Mouse (Mus musculus): Measurements from ENCODE around the gene Cfdp1. TPM values are rescaled to one million over a fixed set of nuclear protein-coding genes. Genes with fewer than 3 reads are reported as not detected.

Cfdp1 gene
- total RNA-seq, 1 experiment = 190 TPM

DNA sequence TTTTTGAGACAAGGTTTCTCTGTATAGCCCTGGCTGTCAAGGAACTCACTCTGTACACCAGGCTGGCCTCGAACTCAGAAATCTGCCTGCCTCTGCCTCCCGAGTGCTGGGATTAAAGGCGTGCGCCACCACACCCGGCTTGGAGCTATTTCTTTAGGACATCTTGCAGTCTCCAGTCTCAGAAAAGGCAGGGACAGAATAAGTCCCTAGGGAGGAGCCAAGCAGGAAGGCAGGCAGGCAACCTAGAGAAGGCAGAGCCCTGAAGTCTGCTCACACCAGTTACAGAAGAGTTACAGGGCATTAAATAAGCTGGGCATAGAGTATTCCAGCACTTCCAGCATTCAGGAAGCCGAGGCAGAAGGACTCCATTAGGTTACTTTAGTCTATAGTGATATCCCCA is 128.8 kb downstream of the Cfdp1 start:
- Histone ChIP-seq H3K4me3 (ENCODE audit: insufficient read depth in 1 of 2, low read depth in 1 of 2, low read length in 2 of 2, poor library complexity in 1 of 2, severe bottlenecking in 1 of 2) (no peak overlapping the region), H3K9ac (ENCODE audit: insufficient read depth, low read depth, low read length, poor library complexity, severe bottlenecking) (no peak overlapping the region), H3K27ac (ENCODE audit: insufficient read depth, low read depth, low read length, poor library complexity, severe bottlenecking) (no peak overlapping the region), H3K4me1 (ENCODE audit: control insufficient read depth in 2 of 2, insufficient read depth in 2 of 2, low read length in 2 of 2, poor library complexity in 1 of 2) (peaks cover 4 to 19% of the 10 kb centered on the region in 2 experiments), H3K36me3 (ENCODE audit: control insufficient read depth, insufficient read depth, low read length, poor library complexity, severe bottlenecking) (peaks cover 16% of the 10 kb centered on the region; the same call in 1 of the 2 replicates), H3K9me3 (ENCODE audit: control insufficient read depth, insufficient read depth, low read depth, low read length) (no peaks in the 10 kb centered on the region)
- in situ Hi-C loops (cut with MboI; ENCODE audit: low sequenced_read_pairs in 2 of 2, unreplicated experiment in 2 of 2) = no loop called here
- DNase-seq (ENCODE audit: low read depth, low spot score) = no peak
- TF ChIP-seq HCFC1 (IDR thresholded peaks at IDR 0.05; ENCODE audit: borderline replicate concordance, insufficient read depth, low read length) = no peak
- TF ChIP-seq ZNF384 (IDR thresholded peaks at IDR 0.05; ENCODE audit: low read depth, low read length) = no peak
- no peak for TF ChIP-seq ZC3H11A (IDR thresholded peaks at IDR 0.05; ENCODE audit: borderline replicate concordance, low read depth, low read length)
- no peak for TF ChIP-seq MAFK (IDR thresholded peaks at IDR 0.05; ENCODE audit: insufficient read depth, low read depth, low read length)

DNA sequence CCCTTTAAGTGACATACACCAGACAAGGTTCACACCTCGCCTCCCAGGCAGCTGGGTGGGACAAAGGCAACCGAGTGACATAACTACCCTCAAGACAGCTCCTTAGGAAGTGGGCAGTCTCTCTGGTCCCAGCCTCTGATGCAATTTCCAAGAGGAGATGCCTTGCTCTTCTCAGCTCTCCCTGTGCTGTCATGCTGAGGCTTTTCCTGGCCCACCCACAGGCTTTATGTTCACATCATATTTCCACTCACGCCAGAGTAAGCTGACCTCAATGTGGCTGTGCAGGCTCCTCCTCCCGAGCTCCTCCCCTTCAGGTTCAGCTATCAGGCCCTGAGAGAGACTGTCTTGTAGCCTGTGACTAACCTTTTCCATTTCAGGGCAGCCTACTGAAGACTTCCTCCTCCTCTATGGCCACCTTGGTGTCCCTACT is 134.0 kb downstream of the Cfdp1 start:
- in situ Hi-C loops (cut with MboI; ENCODE audit: low sequenced_read_pairs in 2 of 2, unreplicated experiment in 2 of 2) = no loop called here
- H3K9me3 ChIP-seq (ENCODE audit: control insufficient read depth, insufficient read depth, low read depth, low read length) = no peaks in the 10 kb centered on the region
- H3K36me3 ChIP-seq (ENCODE audit: control insufficient read depth, insufficient read depth, low read length, poor library complexity, severe bottlenecking) = peaks cover 36% of the 10 kb centered on the region
- TF ChIP-seq MAFK (IDR thresholded peaks at IDR 0.05; ENCODE audit: insufficient read depth, low read depth, low read length) = no peak
- TF ChIP-seq ZC3H11A (IDR thresholded peaks at IDR 0.05; ENCODE audit: borderline replicate concordance, low read depth, low read length) = no peak
- no peak for TF ChIP-seq HCFC1 (IDR thresholded peaks at IDR 0.05; ENCODE audit: borderline replicate concordance, insufficient read depth, low read length)
- no peak for TF ChIP-seq ZNF384 (IDR thresholded peaks at IDR 0.05; ENCODE audit: low read depth, low read length)
- TF ChIP-seq CHD2 (IDR thresholded peaks at IDR 0.05; ENCODE audit: low read depth, low read length) = no peak
- H3K27ac ChIP-seq (ENCODE audit: insufficient read depth, low read depth, low read length, poor library complexity, severe bottlenecking) = no peak overlapping the region
- no peak overlapping the region for H3K4me3 ChIP-seq (ENCODE audit: insufficient read depth in 1 of 2, low read depth in 1 of 2, low read length in 2 of 2, poor library complexity in 1 of 2, severe bottlenecking in 1 of 2)
- H3K9ac ChIP-seq (ENCODE audit: insufficient read depth, low read depth, low read length, poor library complexity, severe bottlenecking) = no peak overlapping the region
- H3K4me1 ChIP-seq (ENCODE audit: control insufficient read depth in 2 of 2, insufficient read depth in 2 of 2, low read length in 2 of 2, poor library complexity in 1 of 2) = peaks cover 9 to 12% of the 10 kb centered on the region in 2 experiments; a peak in 2 of 4 replicates
- no peak for DNase-seq (ENCODE audit: low read depth, low spot score)

DNA sequence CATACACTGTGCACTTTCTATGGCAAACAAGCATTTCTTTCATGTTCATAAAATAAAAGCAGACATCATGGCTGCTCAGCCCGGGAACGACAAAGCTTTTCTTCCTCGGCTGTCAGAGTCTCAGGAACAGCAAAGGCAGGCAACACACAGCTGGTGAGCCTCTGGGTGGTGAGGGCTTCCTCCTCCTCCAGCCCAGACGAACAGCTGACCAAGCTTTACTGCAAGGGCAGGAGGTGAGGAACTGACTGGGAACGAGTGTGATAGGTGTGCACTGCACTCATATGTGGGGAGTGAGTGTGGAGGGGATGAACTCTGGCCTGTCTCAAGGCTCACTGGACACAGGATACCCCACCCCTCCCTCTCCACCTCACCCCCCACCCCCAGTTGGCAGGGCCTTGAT is 135.2 kb downstream of the Cfdp1 start:
- Histone ChIP-seq H3K9me3 (ENCODE audit: control insufficient read depth, insufficient read depth, low read depth, low read length) (no peaks in the 10 kb centered on the region), H3K27ac (ENCODE audit: insufficient read depth, low read depth, low read length, poor library complexity, severe bottlenecking) (no peak overlapping the region), H3K9ac (ENCODE audit: insufficient read depth, low read depth, low read length, poor library complexity, severe bottlenecking) (no peak overlapping the region), H3K4me1 (ENCODE audit: control insufficient read depth in 2 of 2, insufficient read depth in 2 of 2, low read length in 2 of 2, poor library complexity in 1 of 2) (peaks cover 6 to 10% of the 10 kb centered on the region in 2 experiments; a peak in 2 of 4 replicates), H3K4me3 (ENCODE audit: insufficient read depth in 1 of 2, low read depth in 1 of 2, low read length in 2 of 2, poor library complexity in 1 of 2, severe bottlenecking in 1 of 2) (no peak overlapping the region), H3K36me3 (ENCODE audit: control insufficient read depth, insufficient read depth, low read length, poor library complexity, severe bottlenecking) (peaks cover 45% of the 10 kb centered on the region)
- no peak for DNase-seq (ENCODE audit: low read depth, low spot score)
- in situ Hi-C loops (cut with MboI; ENCODE audit: low sequenced_read_pairs in 2 of 2, unreplicated experiment in 2 of 2) = no loop called here
- TF ChIP-seq ZC3H11A (IDR thresholded peaks at IDR 0.05; ENCODE audit: borderline replicate concordance, low read depth, low read length) (no peak), CHD2 (IDR thresholded peaks at IDR 0.05; ENCODE audit: low read depth, low read length) (no peak), MAFK (IDR thresholded peaks at IDR 0.05; ENCODE audit: insufficient read depth, low read depth, low read length) (no peak), ZNF384 (IDR thresholded peaks at IDR 0.05; ENCODE audit: low read depth, low read length) (no peak), HCFC1 (IDR thresholded peaks at IDR 0.05; ENCODE audit: borderline replicate concordance, insufficient read depth, low read length) (no peak)

Other genes starting within 250 kb of the Cfdp1 start
- gene Ldhd, start 223.9 kb downstream of the Cfdp1 start, total RNA-seq (2012; rRNA removed) = 0.49 and 1.5 TPM in 2 replicates
- gene Zfp1, start 210.9 kb downstream of the Cfdp1 start, total RNA-seq (2012; rRNA removed) = 18.0 and 18.7 TPM in 2 replicates
- gene Ctrb1, start 163.3 kb downstream of the Cfdp1 start, total RNA-seq (2012; rRNA removed) = 0.22 and 0.48 TPM in 2 replicates
- gene Bcar1, start 110.5 kb downstream of the Cfdp1 start, total RNA-seq (2012; rRNA removed) = 52.9 and 72.6 TPM in 2 replicates
- 12.1 and 14.3 TPM in 2 replicates for gene Tmem170, start 22.5 kb upstream of the Cfdp1 start, total RNA-seq (2012; rRNA removed)
- 4.0 and 4.4 TPM in 2 replicates for gene Chst5, start 56.2 kb upstream of the Cfdp1 start, total RNA-seq (2012; rRNA removed)
- 30.3 and 38.5 TPM in 2 replicates for gene Tmem231, start 79.6 kb upstream of the Cfdp1 start, total RNA-seq (2012; rRNA removed)
- gene Gabarapl2, start 86.4 kb upstream of the Cfdp1 start, total RNA-seq (2012; rRNA removed) = 112 and 255 TPM in 2 replicates
- gene Adat1, start 138.0 kb upstream of the Cfdp1 start, total RNA-seq (2012; rRNA removed) = 11.0 and 14.6 TPM in 2 replicates
- gene Kars, start 157.0 kb upstream of the Cfdp1 start, total RNA-seq (2012; rRNA removed) = 218 and 267 TPM in 2 replicates
- gene Terf2ip, start 157.1 kb upstream of the Cfdp1 start, total RNA-seq (2012; rRNA removed) = 5.3 and 9.7 TPM in 2 replicates
- gene Gm6793, start 160.7 kb upstream of the Cfdp1 start, total RNA-seq (2012; rRNA removed) = not detected in 2 replicates